9 mouse cellular contexts compared by ENCODE assay signal in the genomic region with DNA sequence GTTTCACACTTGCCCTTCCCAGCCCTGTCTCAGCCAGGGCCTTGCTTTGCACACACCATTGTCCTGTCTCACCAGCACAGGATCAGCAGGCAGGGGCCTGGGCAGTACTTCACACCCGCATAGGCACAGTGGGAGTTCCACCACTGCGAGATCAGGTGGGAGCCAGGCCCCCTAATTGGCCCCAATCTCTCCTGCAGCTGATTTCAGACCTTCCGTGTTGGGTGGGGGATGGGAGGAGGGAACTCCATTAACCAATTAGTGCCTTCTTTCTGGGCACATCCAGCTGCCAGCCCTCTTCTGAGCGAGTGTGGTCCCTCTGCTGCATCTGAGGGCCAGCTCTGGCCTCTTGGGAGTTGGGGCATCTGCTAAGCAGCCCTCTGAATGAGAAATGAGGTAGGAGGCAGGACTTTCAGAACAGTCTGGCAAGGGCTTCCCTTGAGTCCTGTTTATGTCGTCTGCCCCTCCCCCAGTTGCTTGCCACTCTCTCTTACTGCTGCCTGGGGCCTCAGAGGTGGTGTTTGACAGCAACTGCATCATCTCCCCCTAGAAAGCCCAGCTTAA. TPM values are rescaled to one million over a fixed set of nuclear protein-coding genes. Genes with fewer than 3 reads are reported as not detected.
DNase-seq lines count a peak whose midpoint lies in the region; ATAC-seq lines count a peak whose summit lies in the region.
"Had no signal": no experiment of that assay in that cellular context is flagged by ENCODE, and none has a peak within 500 bp of the region (broad histone marks: within the 10 kb centered on the region; RNA-seq: fewer than 3 reads in every experiment).

No protein-coding gene starts in this region.

- ATAC-seq in hindbrain, embryonic 12.5 days (ENCODE audit: low FRiP score), result peak; percentile 87
- peak; percentile 43; the same call in 1 of the 2 replicates for ATAC-seq in midbrain, embryonic 15.5 days (replicated peaks)
- no peak for ATAC-seq in monocyte, adult 5-6 weeks (replicated peaks; ENCODE audit: insufficient number of reproducible peaks, low FRiP score, low TSS enrichment, poor library complexity, severe bottlenecking)

- H3K36me3 ChIP-seq in hindbrain, embryonic 12.5 days, result 0 out of 2 replicates have a peak, but pooled peaks cover 16% of the 10 kb centered on the region
- no peaks in the 10 kb centered on the region; the same call in 1 of the 2 replicates for H3K36me3 ChIP-seq in midbrain, embryonic 15.5 days (replicated peaks)

- 2% methylated on average over 5 of the region's 5 CpGs for WGBS in hindbrain, embryonic 12.5 days
- WGBS in midbrain, embryonic 15.5 days, result 2% methylated on average over 5 of the region's 5 CpGs

- intact Hi-C loops in heart, postnatal 25 days (cut with DNase I), result no loop called here

- no peak overlapping the region for H3K4me2 ChIP-seq in hindbrain, embryonic 12.5 days (replicated peaks)
- H3K4me2 ChIP-seq in midbrain, embryonic 15.5 days, result no peak overlapping the region

- H3K9me3 ChIP-seq in hindbrain, embryonic 12.5 days (replicated peaks), result no peaks in the 10 kb centered on the region
- H3K9me3 ChIP-seq in midbrain, embryonic 15.5 days, result no peaks in the 10 kb centered on the region

- peaks cover 62% of the 10 kb centered on the region for H3K4me1 ChIP-seq in hindbrain, embryonic 12.5 days
- peaks cover 48% of the 10 kb centered on the region for H3K4me1 ChIP-seq in midbrain, embryonic 15.5 days

- H3K27ac ChIP-seq in hindbrain, embryonic 12.5 days, result peak overlapping the region; percentile 73
- peak overlapping the region; percentile 60 for H3K27ac ChIP-seq in midbrain, embryonic 15.5 days
- H3K27ac ChIP-seq: liver, embryonic 14.5 days had no signal

- peak; percentile 51 for DNase-seq in cerebellum, adult 11-12 months
- DNase-seq in cerebellum, adult 11 months, result no peak
- peak; percentile 28 for DNase-seq in embryo, embryonic 9.5 days (ENCODE audit: extremely low spot score)
- DNase-seq in heart, postnatal 25 days (ENCODE audit: low spot score), result no peak
- no peak for DNase-seq in layer of hippocampus, postnatal 10 days (ENCODE audit: low spot score in 2 of 2)

- peaks cover 2% of the 10 kb centered on the region; the same call in 1 of the 2 replicates for H3K27me3 ChIP-seq in hindbrain, embryonic 12.5 days
- H3K27me3 ChIP-seq in midbrain, embryonic 15.5 days (replicated peaks), result no peaks in the 10 kb centered on the region

- H3K9ac ChIP-seq in hindbrain, embryonic 12.5 days, result peak overlapping the region; percentile 19; the same call in 1 of the 2 replicates
- H3K9ac ChIP-seq in midbrain, embryonic 15.5 days, result no peak overlapping the region; the same call in 1 of the 2 replicates
- H3K9ac ChIP-seq: liver, embryonic 14.5 days had no signal

- no peak overlapping the region for H3K4me3 ChIP-seq in hindbrain, embryonic 12.5 days
- no peak overlapping the region for H3K4me3 ChIP-seq in midbrain, embryonic 15.5 days

RNA-seq across cellular contexts. Expression of a gene that starts 12.3 kb away (rescaled TPM):
- polyA plus RNA-seq in hindbrain, embryonic 12.5 days (2016; fragmentation: Nextera tagmentation; extraction: Ambion mirVana), result 83.8 and 88.4 TPM in 2 replicates
- polyA plus RNA-seq in midbrain, embryonic 15.5 days (2015; fragmentation: Nextera tagmentation; extraction: Ambion mirVana), result 38.9 and 44.0 TPM in 2 replicates
- total RNA-seq in monocyte, adult 5-6 weeks (2017), result not detected in 3 replicates
- total RNA-seq in heart, postnatal 25 days (2021), result 1 to 10 TPM; 3.9 to 7.8 TPM
- 10 to 100 TPM; 72.1 to 76.2 TPM for total RNA-seq in layer of hippocampus, postnatal 10 days (2021)

RNA-seq across cellular contexts. Expression of a gene that starts 24.7 kb away (rescaled TPM):
- polyA plus RNA-seq in hindbrain, embryonic 12.5 days (2016; fragmentation: Nextera tagmentation; extraction: Ambion mirVana), result 1.5 and 1.8 TPM in 2 replicates
- polyA plus RNA-seq in midbrain, embryonic 15.5 days (2015; fragmentation: Nextera tagmentation; extraction: Ambion mirVana), result 0.99 and 1.0 TPM in 2 replicates
- 7.1 to 12.8 TPM (median 10.7 TPM) in 3 replicates for total RNA-seq in monocyte, adult 5-6 weeks (2017)
- 1 to 10 TPM; 1.6 TPM for total RNA-seq in heart, postnatal 25 days (2021)
- total RNA-seq in layer of hippocampus, postnatal 10 days (2021), result 1 to 10 TPM; 1.7 to 3.1 TPM

RNA-seq across cellular contexts. Expression of a gene that starts 53.5 kb away (rescaled TPM):
- polyA plus RNA-seq in hindbrain, embryonic 12.5 days (2016; fragmentation: Nextera tagmentation; extraction: Ambion mirVana), result 53.7 and 53.8 TPM in 2 replicates
- 46.5 and 50.3 TPM in 2 replicates for polyA plus RNA-seq in midbrain, embryonic 15.5 days (2015; fragmentation: Nextera tagmentation; extraction: Ambion mirVana)
- 43.2 to 84.5 TPM (median 75.7 TPM) in 3 replicates for total RNA-seq in monocyte, adult 5-6 weeks (2017)
- 10 to 100 TPM; 18.9 to 24.2 TPM for total RNA-seq in heart, postnatal 25 days (2021)
- 10 to 100 TPM; 36.8 to 37.3 TPM for total RNA-seq in layer of hippocampus, postnatal 10 days (2021)

Comparison
In these comparisons a context has a peak if more than half of its experiments do, and no peak if none do; other contexts are left out.
1. DNase-seq: peak in cerebellum, adult 11-12 months (single experiment) and embryo, embryonic 9.5 days (single experiment); none in cerebellum, adult 11 months (single experiment), heart, postnatal 25 days (single experiment) and layer of hippocampus, postnatal 10 days (0 of 2).
2. RNA of a gene that starts 12.3 kb away (total RNA-seq): 72.1 to 76.2 TPM in layer of hippocampus, postnatal 10 days; 3.9 to 7.8 TPM in heart, postnatal 25 days and not detected in monocyte, adult 5-6 weeks; every median in the first group is over 4 times any median in the second.